Mouse (Mus musculus): ENCODE data around the gene Lin28a. TPM values are rescaled to one million over a fixed set of nuclear protein-coding genes. Genes with fewer than 3 reads are reported as not detected.
A peak's percentile ranks its signal among the peaks of the same experiment; 100 is the strongest.

The Lin28a gene
- 0.10 and 0.15 TPM in 2 replicates for polyA plus RNA-seq (2015; fragmentation: Nextera tagmentation; extraction: Ambion mirVana)

DNA sequence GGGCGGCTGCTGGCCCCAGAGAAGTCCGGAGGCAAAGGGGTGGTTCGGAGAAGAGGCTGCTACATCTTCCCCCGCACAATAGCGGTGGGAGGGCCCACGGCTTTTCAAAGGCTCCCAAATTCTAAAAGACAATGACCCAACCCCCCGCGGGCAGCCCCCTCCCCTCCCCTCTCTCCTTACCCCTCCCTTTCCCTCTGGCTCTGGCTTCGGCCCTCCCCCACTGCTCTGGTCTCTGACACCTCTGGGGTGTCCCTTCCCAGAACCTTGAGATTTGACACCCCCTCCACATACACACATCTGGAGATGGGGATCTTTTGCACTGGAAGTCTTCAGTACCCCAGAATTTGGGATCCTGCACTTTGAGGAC, at the start of gene Lin28a:
TSS of gene Lin28a (minus strand) at position 63 of the 367 bp plus-strand sequence.
- 1% methylated on average over 9 of the region's 9 CpGs for WGBS
- ATAC-seq (ENCODE audit: borderline replicate concordance, extremely low read depth, low FRiP score, low TSS enrichment): no peak
- H3K4me2 ChIP-seq: peak within 1 kb of the TSS; percentile 26; the same call in 1 of the 2 replicates
- H3K4me3 ChIP-seq: 0 out of 2 replicates have a peak within 1 kb of the TSS, but pooled peaks have one; percentile 4
- peaks cover 8% of the 10 kb centered on the region; the same call in 1 of the 2 replicates for H3K4me1 ChIP-seq
- H3K27ac ChIP-seq: no peak within 1 kb of the TSS
- peaks cover 56% of the 10 kb centered on the region for H3K27me3 ChIP-seq
- H3K36me3 ChIP-seq: no peaks in the 10 kb centered on the region
- no peaks in the 10 kb centered on the region for H3K9me3 ChIP-seq
- H3K9ac ChIP-seq: no peak within 1 kb of the TSS

- H3K4me2 ChIP-seq: no peak overlapping the region
- 75% methylated on average over 7 of the region's 7 CpGs for WGBS
- no peak for ATAC-seq (ENCODE audit: borderline replicate concordance, extremely low read depth, low FRiP score, low TSS enrichment)
- H3K9ac ChIP-seq: no peak overlapping the region
- H3K4me1 ChIP-seq: no peaks in the 10 kb centered on the region; the same call in none of the 2 replicates
- no peaks in the 10 kb centered on the region for H3K9me3 ChIP-seq
- H3K4me3 ChIP-seq: no peak overlapping the region
- no peaks in the 10 kb centered on the region for H3K36me3 ChIP-seq
- H3K27ac ChIP-seq: no peak overlapping the region
- H3K27me3 ChIP-seq: peaks cover 18% of the 10 kb centered on the region
Observed at GRCm38 (mm10) chr4:134067833-134068544, 49.3 kb upstream of the Lin28a start.

- WGBS: 84% methylated on average over 8 of the region's 8 CpGs
- ATAC-seq (ENCODE audit: borderline replicate concordance, extremely low read depth, low FRiP score, low TSS enrichment): no peak
- no peaks in the 10 kb centered on the region for H3K9me3 ChIP-seq
- H3K27me3 ChIP-seq: peaks cover 18% of the 10 kb centered on the region
- no peaks in the 10 kb centered on the region; the same call in none of the 2 replicates for H3K4me1 ChIP-seq
- H3K4me3 ChIP-seq: no peak overlapping the region
- no peak overlapping the region for H3K4me2 ChIP-seq
- no peak overlapping the region for H3K9ac ChIP-seq
- no peak overlapping the region for H3K27ac ChIP-seq
- no peaks in the 10 kb centered on the region for H3K36me3 ChIP-seq
Observed at GRCm38 (mm10) chr4:134067383-134067782, 48.7 kb upstream of the Lin28a start.

DNA sequence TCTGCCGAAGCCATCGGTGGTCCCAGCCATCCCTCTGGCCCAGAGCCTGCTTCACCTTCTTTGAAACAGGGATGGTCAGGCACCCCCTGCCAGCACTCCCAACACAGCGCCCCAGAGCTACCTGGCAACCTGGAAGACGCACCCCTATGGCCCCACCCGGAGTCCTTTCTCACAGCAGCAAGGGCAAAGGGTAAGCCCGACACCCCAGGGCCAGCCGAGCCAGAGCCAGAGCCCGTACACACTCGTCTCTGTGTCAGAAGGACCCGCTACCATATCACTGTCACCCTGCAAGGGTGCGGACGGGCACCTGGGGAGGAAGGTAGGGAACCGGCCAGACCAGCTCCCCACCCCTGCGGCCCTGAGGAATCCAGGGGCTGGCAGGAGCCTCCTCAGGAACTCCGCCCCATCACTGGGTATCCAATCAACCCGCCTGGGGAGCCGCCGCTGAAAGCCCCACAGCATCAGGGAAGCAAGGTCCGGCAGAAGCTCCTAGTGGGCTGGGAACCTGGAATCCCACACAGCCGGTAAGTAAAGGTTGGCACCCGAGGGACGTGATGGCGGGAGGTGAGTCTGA, 46.9 kb upstream of the Lin28a start:
- Histone ChIP-seq H3K27me3 (peaks cover 18% of the 10 kb centered on the region), H3K4me1 (peaks cover 3% of the 10 kb centered on the region), H3K4me2 (peak overlapping the region; percentile 52), H3K36me3 (no peaks in the 10 kb centered on the region), H3K4me3 (peak overlapping the region; percentile 21), H3K9ac (no peak overlapping the region), H3K9me3 (no peaks in the 10 kb centered on the region), H3K27ac (no peak overlapping the region)
- 14% methylated on average over 23 of the region's 23 CpGs for WGBS
- ATAC-seq (ENCODE audit: borderline replicate concordance, extremely low read depth, low FRiP score, low TSS enrichment): no peak

GRCm38 (mm10) chr4:134062561-134062960, 43.9 kb upstream of the Lin28a start:
- Histone ChIP-seq H3K36me3 (no peaks in the 10 kb centered on the region), H3K4me3 (no peak overlapping the region), H3K27me3 (peaks cover 22% of the 10 kb centered on the region), H3K4me1 (peaks cover 8% of the 10 kb centered on the region), H3K4me2 (no peak overlapping the region), H3K9ac (no peak overlapping the region), H3K27ac (no peak overlapping the region), H3K9me3 (no peaks in the 10 kb centered on the region)
- 47% methylated on average over 8 of the region's 8 CpGs for WGBS
- ATAC-seq (ENCODE audit: borderline replicate concordance, extremely low read depth, low FRiP score, low TSS enrichment): no peak

DNA sequence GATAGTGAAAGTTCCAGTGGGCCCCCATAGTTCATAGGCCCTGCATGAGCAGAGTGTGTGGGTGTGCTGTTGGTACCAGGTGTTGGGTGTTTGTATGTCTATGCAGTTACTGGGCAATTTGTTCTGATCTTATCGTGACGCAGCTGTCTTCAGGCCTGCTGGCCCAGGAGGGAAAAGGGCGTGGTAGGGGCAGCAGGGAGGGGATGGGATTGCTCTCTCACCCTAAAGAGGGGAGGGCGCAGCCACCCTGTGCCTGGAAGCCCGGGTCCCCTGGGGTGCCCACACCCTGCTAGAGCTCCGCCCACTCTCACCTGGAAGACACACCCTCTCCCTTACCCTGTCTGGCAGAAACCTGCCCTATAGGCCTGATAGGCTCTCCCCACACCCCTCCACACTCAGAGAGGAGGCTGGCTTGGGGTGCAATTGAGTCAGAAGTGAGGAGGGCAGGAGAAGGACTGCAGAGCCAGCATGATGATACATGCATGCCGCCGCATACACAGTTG, 43.4 kb upstream of the Lin28a start:
- peaks cover 21% of the 10 kb centered on the region for H3K27me3 ChIP-seq
- H3K36me3 ChIP-seq: no peaks in the 10 kb centered on the region
- WGBS: 49% methylated on average over 7 of the region's 8 CpGs
- H3K9me3 ChIP-seq: no peaks in the 10 kb centered on the region
- no peak overlapping the region for H3K4me3 ChIP-seq
- peaks cover 8% of the 10 kb centered on the region for H3K4me1 ChIP-seq
- no peak overlapping the region for H3K27ac ChIP-seq
- H3K4me2 ChIP-seq: no peak overlapping the region
- ATAC-seq (ENCODE audit: borderline replicate concordance, extremely low read depth, low FRiP score, low TSS enrichment): peak; percentile 9; the same call in 1 of the 2 replicates
- H3K9ac ChIP-seq: no peak overlapping the region

DNA sequence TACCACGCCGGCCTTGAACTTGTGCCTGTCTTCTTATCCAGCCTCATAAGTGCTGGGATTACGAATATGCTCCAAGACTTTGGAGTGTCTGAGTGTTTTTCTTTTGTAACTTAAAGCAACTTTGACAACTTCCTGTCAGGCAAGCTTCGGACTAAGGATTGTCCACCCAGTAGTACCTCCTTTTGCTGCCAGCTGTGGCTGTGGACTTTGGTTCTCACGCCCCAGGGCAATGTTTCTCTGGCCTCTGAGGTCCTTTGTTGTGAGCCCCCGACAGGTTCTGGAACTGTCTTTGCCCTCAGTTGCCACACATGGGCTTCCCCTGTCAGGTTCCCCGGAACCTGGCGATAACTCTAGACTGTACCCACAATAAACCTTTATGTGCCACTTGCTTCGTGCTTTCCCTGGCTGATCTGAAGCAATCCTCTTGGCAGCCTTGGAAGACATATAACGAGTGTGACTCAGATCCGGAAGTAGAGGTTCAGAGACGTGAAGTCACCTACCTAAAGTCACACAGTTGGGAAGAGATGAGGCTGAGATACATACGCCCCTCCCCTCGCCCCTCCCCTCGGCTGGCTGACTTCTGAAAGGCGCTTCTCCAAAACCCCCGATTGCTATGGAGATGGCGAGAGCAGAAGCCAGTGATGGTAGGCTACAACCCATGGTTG, 42.7 kb upstream of the Lin28a start:
- Histone ChIP-seq H3K27me3 (peaks cover 19% of the 10 kb centered on the region), H3K4me1 (peaks cover 8% of the 10 kb centered on the region), H3K4me3 (no peak overlapping the region), H3K36me3 (no peaks in the 10 kb centered on the region), H3K4me2 (no peak overlapping the region), H3K27ac (no peak overlapping the region), H3K9me3 (no peaks in the 10 kb centered on the region), H3K9ac (no peak overlapping the region)
- no peak for ATAC-seq (ENCODE audit: borderline replicate concordance, extremely low read depth, low FRiP score, low TSS enrichment)
- WGBS: 57% methylated on average over 18 of the region's 18 CpGs

GRCm38 (mm10) chr4:134060135-134060865, 41.7 kb upstream of the Lin28a start, which contains the start of gene Crybg2:
Gene Crybg2, plus strand, starts transcription at chr4:134060815.
- 40% methylated on average over 28 of the region's 28 CpGs for WGBS
- H3K36me3 ChIP-seq: no peaks in the 10 kb centered on the region
- no peak within 1 kb of the TSS for H3K9ac ChIP-seq
- H3K4me1 ChIP-seq: peaks cover 8% of the 10 kb centered on the region
- H3K4me3 ChIP-seq: no peak within 1 kb of the TSS
- no peak within 1 kb of the TSS for H3K27ac ChIP-seq
- no peaks in the 10 kb centered on the region for H3K9me3 ChIP-seq
- no peak for ATAC-seq (ENCODE audit: borderline replicate concordance, extremely low read depth, low FRiP score, low TSS enrichment)
- peaks cover 13% of the 10 kb centered on the region for H3K27me3 ChIP-seq
- no peak within 1 kb of the TSS for H3K4me2 ChIP-seq

GRCm38 (mm10) chr4:134058908-134059307, 40.3 kb upstream of the Lin28a start:
- H3K9me3 ChIP-seq: no peaks in the 10 kb centered on the region
- no peak overlapping the region for H3K4me3 ChIP-seq
- 0 out of 2 replicates have a peak, but pooled peaks cover 8% of the 10 kb centered on the region for H3K4me1 ChIP-seq
- H3K9ac ChIP-seq: no peak overlapping the region
- H3K36me3 ChIP-seq: no peaks in the 10 kb centered on the region
- 68% methylated on average over 6 of the region's 6 CpGs for WGBS
- H3K4me2 ChIP-seq: no peak overlapping the region
- H3K27me3 ChIP-seq: peaks cover 5% of the 10 kb centered on the region; the same call in 1 of the 2 replicates
- ATAC-seq (ENCODE audit: borderline replicate concordance, extremely low read depth, low FRiP score, low TSS enrichment): no peak
- H3K27ac ChIP-seq: no peak overlapping the region

- no peak for ATAC-seq (ENCODE audit: borderline replicate concordance, extremely low read depth, low FRiP score, low TSS enrichment)
- Histone ChIP-seq H3K9ac (no peak overlapping the region), H3K27me3 (peaks cover 5% of the 10 kb centered on the region; the same call in 1 of the 2 replicates), H3K4me3 (0 out of 2 replicates have a peak overlapping the region, but pooled peaks have one; percentile 5), H3K4me1 (0 out of 2 replicates have a peak, but pooled peaks cover 8% of the 10 kb centered on the region), H3K9me3 (no peaks in the 10 kb centered on the region), H3K4me2 (peak overlapping the region; percentile 37), H3K36me3 (no peaks in the 10 kb centered on the region), H3K27ac (no peak overlapping the region)
- 24% methylated on average over 14 of the region's 14 CpGs for WGBS
Observed at GRCm38 (mm10) chr4:134058166-134058715, 39.6 kb upstream of the Lin28a start.

- WGBS: 73% methylated on average over 3 of the region's 3 CpGs
- Histone ChIP-seq H3K4me1 (peaks cover 12% of the 10 kb centered on the region), H3K36me3 (no peaks in the 10 kb centered on the region), H3K27me3 (no peaks in the 10 kb centered on the region), H3K9me3 (no peaks in the 10 kb centered on the region), H3K9ac (no peak within 1 kb of the TSS), H3K4me2 (no peak within 1 kb of the TSS), H3K4me3 (no peak within 1 kb of the TSS), H3K27ac (no peak within 1 kb of the TSS)
- ATAC-seq (ENCODE audit: borderline replicate concordance, extremely low read depth, low FRiP score, low TSS enrichment): no peak
Observed at GRCm38 (mm10) chr4:134053538-134053937, 34.9 kb upstream of the Lin28a start, which contains the start of gene Zfp683. Gene Zfp683, plus strand, starts transcription at chr4:134053838.

Measured in lung, embryonic 15.5 days (tissue).